Mouse (Mus musculus) olfactory bulb, adult 2 months (tissue): ENCODE results near the gene Fam50b.

Experiments used
- CTCF ChIP-seq: fragments of 200-500 bp; IDR thresholded peaks from 2 replicates; pipeline ENCODE4 v1.5.1; 2012; ENCODE audit warnings: low read depth, mild to moderate bottlenecking, low read length, moderate library complexity; ENCODE audit not compliant: insufficient read depth
- POLR2A ChIP-seq: fragments of 200-500 bp; IDR thresholded peaks from 2 replicates; pipeline ENCODE4 v1.6.1; 2012; ENCODE audit warnings: mild to moderate bottlenecking, low read depth, low read length, moderate library complexity; ENCODE audit not compliant: insufficient read depth

GRCm38 (mm10) chr13:34794426-34794825, 59.8 kb downstream of the Fam50b start:
- no peak for TF ChIP-seq POLR2A
- TF ChIP-seq CTCF: no peak
